Mouse (Mus musculus) ES-Bruce4 (cell line): ENCODE measurements around the gene Commd6. TPM values are rescaled to one million over a fixed set of nuclear protein-coding genes. Genes with fewer than 3 reads are reported as not detected.

Experiments used
- H3K27ac ChIP-seq: 2 replicates; pipeline ENCODE4 v1.5.1; 2012; ENCODE audit warnings: low read length, inconsistent platforms; ENCODE audit not compliant: insufficient read depth
- H3K27me3 ChIP-seq: 2 replicates; pipeline ENCODE4 v1.6.1; 2012; ENCODE audit warnings: mild to moderate bottlenecking, low read length, inconsistent platforms; ENCODE audit not compliant: control insufficient read depth, poor library complexity, insufficient read depth, severe bottlenecking
- H3K36me3 ChIP-seq: 2 replicates; pipeline ENCODE4 v1.6.1; 2012; ENCODE audit warnings: inconsistent platforms, mild to moderate bottlenecking, low read length, moderate library complexity; ENCODE audit not compliant: control insufficient read depth, poor library complexity, insufficient read depth, severe bottlenecking
- H3K4me1 ChIP-seq: one replicate; pipeline ENCODE4 v1.8.1; 2011; ENCODE audit warnings: low read length; ENCODE audit not compliant: control insufficient read depth, insufficient read depth
- H3K4me3 ChIP-seq: 2 replicates; pipeline ENCODE4 v1.5.1; 2011; ENCODE audit warnings: low read depth, mild to moderate bottlenecking, low read length
- H3K9ac ChIP-seq: 2 replicates; pipeline ENCODE4 v1.6.1; 2012; ENCODE audit warnings: low read depth, mild to moderate bottlenecking, inconsistent platforms; ENCODE audit not compliant: poor library complexity, severe bottlenecking
- H3K9me3 ChIP-seq: replicated peaks from 2 replicates; pipeline ENCODE4 v1.6.1; 2012; ENCODE audit warnings: mild to moderate bottlenecking, low read length, inconsistent platforms; ENCODE audit not compliant: control insufficient read depth, poor library complexity, insufficient read depth, severe bottlenecking
- CTCF ChIP-seq: IDR thresholded peaks from one replicate; pipeline ENCODE4 v1.8.1; 2011; ENCODE audit warnings: low read depth, low read length
- EP300 ChIP-seq: IDR thresholded peaks from 2 replicates; pipeline ENCODE4 v1.6.1; 2011; ENCODE audit warnings: low read depth, low read length; ENCODE audit not compliant: insufficient read depth
- POLR2A ChIP-seq: IDR thresholded peaks from one replicate; pipeline ENCODE4 v1.8.1; 2011; ENCODE audit warnings: low read length; ENCODE audit not compliant: insufficient read depth
- polyA plus RNA-seq: library from polyadenylated mRNA; stranded (reverse); fragments of >200 nt; gene quantifications from 2 replicates; pipeline ENCODE4 v1.2.4, GENCODE M21; 2011; ENCODE audit warnings: low read depth; ENCODE audit not compliant: missing spikeins, insufficient read depth, insufficient read length

Gene Commd6
- polyA plus RNA-seq, 1 experiment, result 45.0 TPM

DNA sequence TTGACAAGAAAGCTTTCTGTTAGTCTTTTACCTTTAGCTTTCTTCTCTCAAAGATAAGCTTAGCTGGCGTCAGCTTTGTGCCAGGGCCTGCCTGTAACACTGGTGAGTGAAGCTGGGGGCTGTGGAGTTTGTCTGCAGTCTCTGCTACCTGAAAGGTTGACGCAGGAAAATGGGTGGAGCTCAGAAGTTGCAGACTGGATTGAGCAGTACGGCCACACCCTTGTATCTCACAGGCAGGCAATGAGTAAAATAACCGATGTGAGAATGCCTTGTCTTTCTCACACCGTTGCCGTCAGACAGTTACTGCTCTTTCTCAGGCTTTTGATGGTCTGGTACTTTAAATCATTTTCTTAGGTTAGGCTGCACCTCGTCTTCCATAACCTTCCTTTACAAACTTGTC is 25.6 kb upstream of the Commd6 start:
- TF ChIP-seq EP300, result no peak
- no peak for TF ChIP-seq POLR2A
- TF ChIP-seq CTCF, result no peak
- H3K4me3 ChIP-seq, result no peak overlapping the region
- H3K4me1 ChIP-seq, result peaks cover 3% of the 10 kb centered on the region
- no peaks in the 10 kb centered on the region; the same call in none of the 2 replicates for H3K36me3 ChIP-seq
- no peak overlapping the region for H3K27ac ChIP-seq
- no peak overlapping the region for H3K9ac ChIP-seq
- H3K27me3 ChIP-seq, result no peaks in the 10 kb centered on the region
- no peaks in the 10 kb centered on the region for H3K9me3 ChIP-seq

DNA sequence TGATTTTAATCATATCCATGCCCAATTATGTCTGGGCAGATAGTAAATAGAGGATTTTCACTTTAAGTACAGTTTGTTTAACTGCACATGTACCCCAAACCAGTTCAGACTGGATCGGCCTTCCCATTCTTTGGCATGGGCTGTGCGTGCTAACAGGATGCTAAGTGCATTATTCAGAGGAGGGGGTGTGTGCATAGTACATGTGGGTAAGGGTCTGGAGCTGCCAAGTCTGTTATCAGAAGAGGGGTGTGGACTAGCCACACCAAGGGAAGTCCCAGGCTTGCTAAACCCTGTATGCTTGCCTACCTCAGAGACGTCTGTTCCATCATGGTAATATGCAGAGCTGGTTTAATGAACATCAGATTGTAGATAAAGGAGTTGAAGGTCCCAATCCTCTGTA is 23.8 kb upstream of the Commd6 start:
- H3K4me3 ChIP-seq, result no peak overlapping the region
- H3K27ac ChIP-seq, result no peak overlapping the region
- H3K9ac ChIP-seq, result no peak overlapping the region
- H3K9me3 ChIP-seq, result no peaks in the 10 kb centered on the region
- peaks cover 4% of the 10 kb centered on the region for H3K4me1 ChIP-seq
- no peaks in the 10 kb centered on the region for H3K27me3 ChIP-seq
- TF ChIP-seq EP300 (no peak), CTCF (no peak), POLR2A (no peak)
- H3K36me3 ChIP-seq, result no peaks in the 10 kb centered on the region; the same call in none of the 2 replicates

DNA sequence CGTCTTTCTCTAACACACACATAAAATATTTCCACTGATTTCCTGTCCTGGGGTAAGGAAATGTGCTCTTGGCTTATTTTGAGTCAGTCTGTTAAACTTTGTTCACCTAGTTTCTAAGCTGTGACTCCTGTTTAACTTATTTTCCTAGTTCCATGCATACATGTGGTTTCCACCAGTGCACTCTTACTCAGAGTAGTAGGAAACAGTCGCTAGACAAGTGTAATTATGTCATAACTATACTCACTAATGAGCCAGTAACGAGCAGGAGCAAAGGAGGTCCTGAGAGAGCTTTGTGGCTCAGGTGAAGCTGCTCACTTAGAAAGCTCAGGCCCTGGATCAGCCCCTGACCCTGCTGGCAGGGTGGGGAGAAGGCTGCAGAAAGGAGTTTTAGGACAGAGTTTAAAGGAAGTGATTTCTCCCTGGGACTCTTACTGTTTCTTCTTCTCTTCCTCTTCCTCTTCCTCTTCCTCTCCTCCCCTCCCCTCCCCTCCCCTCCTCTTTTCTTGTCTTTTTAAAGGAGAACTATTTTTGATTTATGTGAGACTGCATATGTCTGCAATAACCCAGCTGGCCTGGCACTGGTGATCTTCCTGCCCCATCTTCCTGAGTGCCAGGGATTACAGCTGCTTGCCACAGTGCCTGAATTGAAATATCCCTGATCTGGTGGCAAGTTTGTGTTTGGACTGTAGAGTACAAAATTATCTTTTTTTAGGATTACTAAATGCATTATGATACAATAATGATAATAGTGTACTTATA is 21.3 kb upstream of the Commd6 start:
- Histone ChIP-seq H3K4me3 (no peak overlapping the region), H3K36me3 (no peaks in the 10 kb centered on the region; the same call in none of the 2 replicates), H3K27ac (no peak overlapping the region), H3K9ac (no peak overlapping the region), H3K4me1 (peaks cover 4% of the 10 kb centered on the region), H3K9me3 (no peaks in the 10 kb centered on the region), H3K27me3 (no peaks in the 10 kb centered on the region)
- no peak for TF ChIP-seq EP300
- no peak for TF ChIP-seq CTCF
- TF ChIP-seq POLR2A, result no peak

DNA sequence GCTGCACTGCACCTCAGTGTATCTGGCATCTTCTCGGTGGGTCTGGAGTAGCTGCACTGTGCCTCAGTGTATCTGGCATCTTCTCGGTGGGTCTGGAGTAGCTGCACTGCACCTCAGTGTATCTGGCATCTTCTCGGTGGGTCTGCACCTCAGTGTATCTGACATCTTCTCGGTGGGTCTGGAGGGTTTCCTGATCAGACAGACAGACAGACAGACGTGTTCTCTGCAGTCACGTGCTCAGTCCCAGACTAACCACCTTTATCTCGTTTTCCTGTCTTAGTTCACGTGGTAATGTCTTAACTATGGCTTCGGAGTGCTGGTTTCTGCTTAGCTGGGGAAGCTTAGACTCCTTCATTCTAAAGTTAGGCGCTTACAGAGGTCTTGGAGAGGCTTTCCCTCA is 15.8 kb upstream of the Commd6 start:
- Histone ChIP-seq H3K4me1 (peaks cover 4% of the 10 kb centered on the region), H3K9me3 (no peaks in the 10 kb centered on the region), H3K36me3 (no peaks in the 10 kb centered on the region), H3K27me3 (no peaks in the 10 kb centered on the region), H3K9ac (no peak overlapping the region), H3K4me3 (peak overlapping the region; percentile 38), H3K27ac (no peak overlapping the region)
- TF ChIP-seq POLR2A (no peak), CTCF (no peak), EP300 (no peak)

DNA sequence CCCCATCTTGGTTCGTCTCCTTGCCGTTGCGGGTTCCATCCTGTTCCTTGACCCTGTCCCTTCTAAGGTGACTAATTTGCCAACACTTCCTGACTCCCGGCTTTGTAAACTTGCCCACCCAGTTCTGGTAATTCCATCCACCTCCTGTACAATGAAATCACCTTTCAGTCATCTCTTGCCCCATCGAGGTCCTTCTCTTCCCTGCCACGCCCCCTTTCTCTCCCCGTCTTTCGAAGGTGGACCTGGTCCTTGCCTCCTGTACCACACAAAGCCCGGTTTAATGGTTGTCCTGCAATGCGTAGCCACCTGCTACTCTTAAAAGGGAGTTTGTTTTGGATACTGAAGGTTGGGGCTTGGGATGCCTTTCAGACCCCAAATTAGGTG is 14.0 kb upstream of the Commd6 start:
- H3K9me3 ChIP-seq, result no peaks in the 10 kb centered on the region
- H3K27ac ChIP-seq, result no peak overlapping the region
- no peaks in the 10 kb centered on the region for H3K4me1 ChIP-seq
- H3K4me3 ChIP-seq, result peak overlapping the region; percentile 92
- no peaks in the 10 kb centered on the region for H3K36me3 ChIP-seq
- peak overlapping the region; percentile 75 for H3K9ac ChIP-seq
- no peak for TF ChIP-seq EP300
- TF ChIP-seq CTCF, result no peak
- TF ChIP-seq POLR2A, result no peak
- no peaks in the 10 kb centered on the region for H3K27me3 ChIP-seq

DNA sequence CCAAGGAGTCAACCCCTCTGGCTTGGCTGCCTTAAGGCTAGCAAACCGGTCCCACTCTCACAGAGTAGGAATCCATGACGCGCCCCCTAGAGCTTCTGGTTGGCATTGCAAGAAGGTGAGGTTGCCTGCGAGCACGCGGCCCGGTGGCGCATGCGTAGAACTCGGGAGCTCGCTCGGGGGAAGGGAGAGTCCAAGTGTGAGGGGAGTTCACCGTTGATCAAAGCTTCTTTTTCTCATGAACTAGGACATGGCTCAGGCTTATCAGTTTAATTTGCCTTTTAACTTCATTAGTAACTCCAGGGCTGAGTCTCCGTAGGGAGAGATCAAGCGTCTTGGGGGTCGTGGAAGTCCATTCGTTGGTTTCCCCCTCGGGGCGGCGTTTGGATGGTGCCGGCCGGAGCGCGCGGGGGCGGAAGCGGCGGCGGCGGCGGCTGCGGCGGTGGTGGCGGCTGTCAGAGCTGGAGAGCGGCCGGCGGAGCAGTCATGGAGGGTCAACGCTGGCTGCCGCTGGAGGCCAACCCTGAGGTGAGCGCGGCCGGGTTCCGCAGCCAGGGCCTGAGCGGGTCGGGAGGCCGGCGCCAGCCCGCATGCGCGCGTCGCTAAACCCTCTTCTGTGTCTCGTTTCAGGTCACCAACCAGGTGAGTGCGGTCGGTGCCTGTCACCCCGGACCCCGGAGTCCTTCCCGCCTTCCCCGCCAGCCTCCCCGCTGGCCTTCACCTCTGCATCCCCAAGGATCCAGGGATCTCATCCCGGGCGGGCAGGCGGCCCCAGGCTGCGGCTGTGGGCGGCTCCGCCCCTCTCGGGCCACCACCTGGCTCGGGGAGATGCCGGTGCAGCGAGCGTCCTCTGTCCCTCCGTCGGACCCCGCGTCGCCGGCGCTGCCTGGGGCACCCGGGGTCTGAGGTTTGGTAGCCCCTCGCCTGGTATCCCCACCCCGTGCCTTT is 13.4 kb upstream of the Commd6 start, which contains the start of gene Uchl3:
Gene Uchl3 (plus strand): TSS at position 387 of the 945 bp plus-strand sequence.
- H3K4me1 ChIP-seq, result no peaks in the 10 kb centered on the region
- no peaks in the 10 kb centered on the region for H3K36me3 ChIP-seq
- peak within 1 kb of the TSS; percentile 92 for H3K4me3 ChIP-seq
- H3K9me3 ChIP-seq, result no peaks in the 10 kb centered on the region
- H3K27me3 ChIP-seq, result no peaks in the 10 kb centered on the region
- TF ChIP-seq POLR2A, result no peak
- peak; percentile 75 for TF ChIP-seq CTCF
- peak; percentile 22; the same call in 1 of the 2 replicates for TF ChIP-seq EP300
- no peak within 1 kb of the TSS for H3K27ac ChIP-seq
- peak within 1 kb of the TSS; percentile 75 for H3K9ac ChIP-seq
